Comparison of ENCODE assay signal across 8 mouse cellular contexts in the genomic region with DNA sequence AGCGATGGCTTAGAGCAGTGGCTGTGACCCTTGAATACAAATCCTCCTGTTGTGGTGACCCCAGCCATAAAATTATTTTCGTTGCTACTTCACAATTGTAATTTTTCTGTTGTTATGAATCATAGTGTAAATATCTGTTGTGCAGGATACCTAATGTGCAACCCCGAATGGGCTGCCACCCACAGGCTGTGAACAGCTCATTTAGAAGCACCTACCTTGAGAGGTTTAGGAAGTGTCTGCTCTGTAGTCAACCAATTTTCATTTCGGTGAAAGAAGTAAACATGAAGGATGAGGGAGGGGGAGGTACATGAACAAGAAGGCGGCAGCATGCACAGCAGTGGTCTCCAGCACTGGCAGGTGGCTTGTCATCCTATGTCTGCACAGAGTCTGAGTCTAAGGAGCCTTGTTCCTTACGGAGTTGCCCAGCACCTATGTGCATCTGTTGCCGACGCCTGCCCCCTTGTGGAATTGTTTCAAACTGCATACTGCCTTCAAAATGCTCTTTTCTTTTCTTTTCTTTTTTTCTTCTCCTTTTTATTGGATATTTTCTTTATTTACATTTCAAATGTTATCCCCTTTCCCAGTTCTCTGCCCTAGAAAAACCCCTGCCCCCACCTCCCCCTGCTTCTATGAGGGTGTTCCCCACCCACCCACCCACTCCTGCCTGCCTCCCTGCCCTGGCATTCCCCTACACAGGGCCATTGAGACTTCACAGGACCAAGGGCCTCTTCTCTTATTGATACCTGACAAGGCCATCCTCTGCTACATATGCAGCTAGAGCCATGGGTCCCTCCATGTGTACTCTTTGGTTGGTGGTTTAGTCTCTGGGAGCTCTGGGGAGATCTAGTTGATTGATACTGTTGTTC. TPM values are rescaled to one million over a fixed set of nuclear protein-coding genes. Genes with fewer than 3 reads are reported as not detected.
DNase-seq lines count a peak whose midpoint lies in the region; ATAC-seq lines count a peak whose summit lies in the region.

No protein-coding gene starts in this region.

- no peaks in the 10 kb centered on the region for H3K9me3 ChIP-seq in embryonic facial prominence, embryonic 10.5 days
- no peaks in the 10 kb centered on the region for H3K9me3 ChIP-seq in hindbrain, embryonic 13.5 days
- H3K9me3 ChIP-seq in limb, embryonic 10.5 days (replicated peaks): no peaks in the 10 kb centered on the region

- 46% methylated on average over 8 of the region's 8 CpGs for WGBS in embryonic facial prominence, embryonic 10.5 days
- 44% methylated on average over 8 of the region's 8 CpGs for WGBS in hindbrain, embryonic 13.5 days
- 51% methylated on average over 8 of the region's 8 CpGs for WGBS in limb, embryonic 10.5 days

- peaks cover 12% of the 10 kb centered on the region for H3K4me1 ChIP-seq in embryonic facial prominence, embryonic 10.5 days
- H3K4me1 ChIP-seq in hindbrain, embryonic 13.5 days (replicated peaks): no peaks in the 10 kb centered on the region
- peaks cover 17% of the 10 kb centered on the region for H3K4me1 ChIP-seq in limb, embryonic 10.5 days

- no peaks in the 10 kb centered on the region for H3K27me3 ChIP-seq in embryonic facial prominence, embryonic 10.5 days (replicated peaks; ENCODE audit: low read depth, poor library complexity, severe bottlenecking)
- no peaks in the 10 kb centered on the region for H3K27me3 ChIP-seq in hindbrain, embryonic 13.5 days
- H3K27me3 ChIP-seq in limb, embryonic 10.5 days (ENCODE audit: low read depth, poor library complexity, severe bottlenecking): no peaks in the 10 kb centered on the region

- H3K36me3 ChIP-seq in embryonic facial prominence, embryonic 10.5 days (replicated peaks): no peaks in the 10 kb centered on the region
- H3K36me3 ChIP-seq in hindbrain, embryonic 13.5 days: no peaks in the 10 kb centered on the region
- H3K36me3 ChIP-seq in limb, embryonic 10.5 days: no peaks in the 10 kb centered on the region

- H3K4me3 ChIP-seq in embryonic facial prominence, embryonic 10.5 days: no peak overlapping the region
- no peak overlapping the region for H3K4me3 ChIP-seq in hindbrain, embryonic 13.5 days
- no peak overlapping the region for H3K4me3 ChIP-seq in limb, embryonic 10.5 days

- peak; percentile 93 for ATAC-seq in hindbrain, embryonic 13.5 days (ENCODE audit: low FRiP score)

- H3K27ac ChIP-seq in embryonic facial prominence, embryonic 10.5 days (replicated peaks): no peak overlapping the region
- no peak overlapping the region for H3K27ac ChIP-seq in hindbrain, embryonic 13.5 days
- H3K27ac ChIP-seq in limb, embryonic 10.5 days: no peak overlapping the region

- no peak overlapping the region for H3K9ac ChIP-seq in hindbrain, embryonic 13.5 days

- peak; percentile 26 to 72 for DNase-seq in layer of hippocampus, adult 18-20 months (ENCODE audit: low spot score in 2 of 2)
- no peak for DNase-seq in layer of hippocampus, adult 9-10 months (ENCODE audit: low spot score)
- peak; percentile 14 for DNase-seq in adrenal gland, adult 8-10 months
- peak; percentile 67 for DNase-seq in embryonic facial prominence, embryonic 10.5 days (ENCODE audit: low spot score)
- DNase-seq in limb, embryonic 10.5 days (ENCODE audit: low spot score): peak; percentile 78
- DNase-seq in naive thymus-derived CD4-positive, alpha-beta T cell, adult 2 months (ENCODE audit: low read depth): peak; percentile 42
- DNase-seq in thymus, postnatal 0 days (ENCODE audit: low spot score): peak; percentile 37

- H3K4me2 ChIP-seq in hindbrain, embryonic 13.5 days: no peak overlapping the region

RNA-seq across cellular contexts. Expression of gene Qdpr, which starts 25.8 kb away (rescaled TPM):
- 100 to 1,000 TPM; 201 to 228 TPM for total RNA-seq in layer of hippocampus, adult 18-20 months (2021)
- total RNA-seq in adrenal gland, adult 8-10 months (2022): 100 to 1,000 TPM; 112 to 136 (median 124) TPM
- 127 and 130 TPM in 2 replicates for polyA plus RNA-seq in embryonic facial prominence, embryonic 10.5 days (2016; fragmentation: Nextera tagmentation; extraction: Ambion mirVana)
- polyA plus RNA-seq in hindbrain, embryonic 13.5 days (2015; fragmentation: Nextera tagmentation; extraction: Ambion mirVana): 113 and 116 TPM in 2 replicates
- polyA plus RNA-seq in limb, embryonic 10.5 days (2016; fragmentation: Nextera tagmentation; extraction: Ambion mirVana): 129 and 133 TPM in 2 replicates
- polyA plus RNA-seq in thymus, postnatal 0 days (2015; fragmentation: Nextera tagmentation; extraction: Ambion mirVana): 125 and 126 TPM in 2 replicates

RNA-seq across cellular contexts. Expression of gene Clrn2, which starts 29.3 kb away (rescaled TPM):
- total RNA-seq in layer of hippocampus, adult 18-20 months (2021): 1 to 10 TPM in 1 of 2 experiments, under 1 TPM in 1; 0.61 to 1.0 TPM
- not detected for total RNA-seq in adrenal gland, adult 8-10 months (2022)
- not detected in 2 replicates for polyA plus RNA-seq in embryonic facial prominence, embryonic 10.5 days (2016; fragmentation: Nextera tagmentation; extraction: Ambion mirVana)
- 0.18 and 0.43 TPM in 2 replicates for polyA plus RNA-seq in hindbrain, embryonic 13.5 days (2015; fragmentation: Nextera tagmentation; extraction: Ambion mirVana)
- not detected in 2 replicates for polyA plus RNA-seq in limb, embryonic 10.5 days (2016; fragmentation: Nextera tagmentation; extraction: Ambion mirVana)
- not detected in 2 replicates for polyA plus RNA-seq in thymus, postnatal 0 days (2015; fragmentation: Nextera tagmentation; extraction: Ambion mirVana)
